Mouse (Mus musculus) c-Kit-positive CD71-positive TER-119-negative erythroid progenitor cells, embryonic 14.5 days (primary cell): ENCODE measurements around the gene Ppp1r14d.
A peak's percentile ranks its signal among the peaks of the same experiment; 100 is the strongest.

Experiments used
- DNase-seq: peaks from one replicate; pipeline ENCODE4 v3.0.0-alpha.2; 2013; ENCODE audit warnings: low read depth

Ppp1r14d gene

DNA sequence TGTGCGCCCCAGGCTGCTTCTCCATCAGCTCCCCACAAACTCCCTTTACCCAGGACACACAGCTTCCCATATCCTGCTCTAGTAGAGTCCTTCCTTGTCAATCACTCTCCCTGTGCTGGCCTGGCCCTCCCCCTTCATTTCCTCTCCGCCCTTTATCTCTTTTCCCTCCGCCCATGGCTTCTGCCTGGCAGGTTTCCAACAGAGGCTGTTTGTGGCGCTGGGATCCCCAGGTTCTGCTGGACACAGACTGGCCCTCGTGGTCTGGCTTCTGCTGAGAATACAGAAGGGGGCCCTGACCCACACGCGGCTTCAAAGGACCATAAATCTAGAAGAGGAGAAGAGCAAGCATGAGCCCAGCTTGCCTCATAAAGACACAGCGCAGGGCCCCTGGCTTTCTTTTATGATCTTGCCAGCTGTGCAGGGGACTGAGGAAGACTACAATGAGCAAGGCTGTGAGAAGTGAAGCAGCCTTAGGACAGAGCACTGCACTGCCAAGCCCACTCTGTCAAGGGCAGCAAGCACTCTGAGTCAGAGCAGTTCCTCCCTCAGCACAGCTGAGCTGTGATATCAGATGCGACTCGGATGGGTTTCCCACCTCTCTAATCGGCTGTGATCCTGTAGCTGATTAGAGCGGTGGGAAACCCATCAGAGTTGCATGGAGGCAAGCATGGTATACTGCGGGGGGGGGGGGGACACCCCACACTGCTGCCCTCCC lies 56.7 kb downstream of the Ppp1r14d start:
- DNase-seq, result peak; percentile 58

- no peak for DNase-seq
Observed at GRCm38 (mm10) chr2:119172446-119172845, 57.3 kb downstream of the Ppp1r14d start.

GRCm38 (mm10) chr2:119171574-119171973 lies 58.1 kb downstream of the Ppp1r14d start:
- no peak for DNase-seq

GRCm38 (mm10) chr2:119170282-119170681 lies 59.4 kb downstream of the Ppp1r14d start:
- DNase-seq, result no peak
